Mouse (Mus musculus) bone marrow macrophage, adult 2 months (primary cell): ENCODE data around the gene Olfml2b. TPM values are rescaled to one million over a fixed set of nuclear protein-coding genes. Genes with fewer than 3 reads are reported as not detected.

ENCODE experiments used
- H3K27ac ChIP-seq: 2 replicates; pipeline ENCODE4 v1.5.1; 2012; ENCODE audit warnings: low read depth, low read length; ENCODE audit not compliant: insufficient read depth
- H3K4me1 ChIP-seq: 2 replicates; pipeline ENCODE4 v1.6.1; 2012; ENCODE audit warnings: low read length; ENCODE audit not compliant: control insufficient read depth, insufficient read depth
- H3K4me3 ChIP-seq: 2 replicates; pipeline ENCODE4 v1.5.1; 2012; ENCODE audit warnings: mild to moderate bottlenecking, low read length, moderate library complexity; ENCODE audit not compliant: insufficient read depth
- CTCF ChIP-seq: IDR thresholded peaks from 2 replicates; pipeline ENCODE4 v1.5.1; 2012; ENCODE audit warnings: low read depth, mild to moderate bottlenecking, low read length, moderate library complexity
- POLR2A ChIP-seq: IDR thresholded peaks from 2 replicates; pipeline ENCODE4 v1.6.1; 2012; ENCODE audit warnings: mild to moderate bottlenecking, low read depth, low read length, borderline replicate concordance
- polyA plus RNA-seq: library from polyadenylated mRNA; stranded (reverse); fragments of >200 nt; gene quantifications from 2 replicates; pipeline ENCODE4 v1.2.4, GENCODE M21; 2012; ENCODE audit not compliant: missing spikeins, insufficient read depth, insufficient read length

Olfml2b gene
- polyA plus RNA-seq, 1 experiment, result 1.3 TPM

GRCm38 (mm10) chr1:170612968-170613872, 31.1 kb upstream of the Olfml2b start:
- TF ChIP-seq POLR2A, result no peak
- TF ChIP-seq CTCF, result peak; percentile 35
- Histone ChIP-seq H3K27ac (no peak overlapping the region), H3K4me1 (peaks cover 3% of the 10 kb centered on the region), H3K4me3 (no peak overlapping the region)

GRCm38 (mm10) chr1:170619686-170620374, 24.5 kb upstream of the Olfml2b start:
- TF ChIP-seq CTCF, result no peak
- no peak overlapping the region for H3K4me3 ChIP-seq
- H3K4me1 ChIP-seq, result peaks cover 4% of the 10 kb centered on the region
- H3K27ac ChIP-seq, result no peak overlapping the region

- Histone ChIP-seq H3K27ac (no peak overlapping the region), H3K4me1 (peaks cover 4% of the 10 kb centered on the region), H3K4me3 (no peak overlapping the region)
- TF ChIP-seq POLR2A (no peak), CTCF (no peak)
Observed at GRCm38 (mm10) chr1:170622934-170623333, 21.4 kb upstream of the Olfml2b start.

GRCm38 (mm10) chr1:170623432-170623831, 20.9 kb upstream of the Olfml2b start:
- Histone ChIP-seq H3K4me3 (no peak overlapping the region), H3K27ac (no peak overlapping the region), H3K4me1 (peaks cover 4% of the 10 kb centered on the region)
- TF ChIP-seq POLR2A (no peak), CTCF (no peak)

GRCm38 (mm10) chr1:170630489-170630888, 13.8 kb upstream of the Olfml2b start:
- TF ChIP-seq CTCF, result no peak
- TF ChIP-seq POLR2A, result no peak
- Histone ChIP-seq H3K4me3 (no peak overlapping the region), H3K27ac (no peak overlapping the region), H3K4me1 (no peaks in the 10 kb centered on the region)

- no peak overlapping the region for H3K27ac ChIP-seq
- TF ChIP-seq POLR2A, result no peak
- no peak for TF ChIP-seq CTCF
- no peaks in the 10 kb centered on the region for H3K4me1 ChIP-seq
- H3K4me3 ChIP-seq, result no peak overlapping the region
Observed at GRCm38 (mm10) chr1:170631571-170631970, 12.8 kb upstream of the Olfml2b start.

- TF ChIP-seq CTCF, result peak; percentile 97
- TF ChIP-seq POLR2A, result no peak
- no peak overlapping the region for H3K4me3 ChIP-seq
- no peak overlapping the region for H3K27ac ChIP-seq
- H3K4me1 ChIP-seq, result no peaks in the 10 kb centered on the region
Observed at GRCm38 (mm10) chr1:170632385-170632784, 11.9 kb upstream of the Olfml2b start.

- Histone ChIP-seq H3K4me3 (no peak overlapping the region), H3K27ac (no peak overlapping the region), H3K4me1 (no peaks in the 10 kb centered on the region)
- TF ChIP-seq POLR2A (no peak), CTCF (no peak)
Observed at GRCm38 (mm10) chr1:170632856-170633255, 11.5 kb upstream of the Olfml2b start.

GRCm38 (mm10) chr1:170638941-170639340, 5.4 kb upstream of the Olfml2b start:
- TF ChIP-seq POLR2A, result no peak
- no peak for TF ChIP-seq CTCF
- H3K4me1 ChIP-seq, result peaks cover 2% of the 10 kb centered on the region; the same call in 1 of the 2 replicates
- H3K27ac ChIP-seq, result no peak overlapping the region
- H3K4me3 ChIP-seq, result no peak overlapping the region
